Mouse (Mus musculus): ENCODE data around the gene Iapp.
"Not testable (repeated sequence)": the region's sequence is repeated elsewhere in the genome, so short reads cannot be mapped to it uniquely, and the experiment has no call there.

Gene Iapp

GRCm38 (mm10) chr6:142298098-142298497 lies at the start of gene Iapp:
Iapp (plus strand) TSS chr6:142298423.
- DNase-seq (ENCODE audit: low read depth, low spot score), result no peak

GRCm38 (mm10) chr6:142250738-142251307 lies 47.4 kb upstream of the Iapp start:
- DNase-seq (ENCODE audit: low read depth, low spot score), result not testable (repeated sequence)

GRCm38 (mm10) chr6:142275721-142276442 lies 22.3 kb upstream of the Iapp start:
- DNase-seq (ENCODE audit: low read depth, low spot score), result peak; percentile 58

- DNase-seq (ENCODE audit: low read depth, low spot score), result peak; percentile 37
Observed at GRCm38 (mm10) chr6:142289413-142290118, 8.7 kb upstream of the Iapp start.

GRCm38 (mm10) chr6:142305076-142305475 lies 6.9 kb downstream of the Iapp start:
- no peak for DNase-seq (ENCODE audit: low read depth, low spot score)

- DNase-seq (ENCODE audit: low read depth, low spot score), result no peak
Observed at GRCm38 (mm10) chr6:142314285-142314684, 16.1 kb downstream of the Iapp start.

- DNase-seq (ENCODE audit: low read depth, low spot score), result no peak
Observed at GRCm38 (mm10) chr6:142317106-142317505, 18.9 kb downstream of the Iapp start.

GRCm38 (mm10) chr6:142322881-142323280 lies 24.7 kb downstream of the Iapp start, which contains the start of gene Slco1a5:
Slco1a5 (minus strand) TSS chr6:142322981.
- DNase-seq (ENCODE audit: low read depth, low spot score), result no peak

GRCm38 (mm10) chr6:142326598-142326997 lies 28.4 kb downstream of the Iapp start:
- no peak for DNase-seq (ENCODE audit: low read depth, low spot score)

- no peak for DNase-seq (ENCODE audit: low read depth, low spot score)
Observed at GRCm38 (mm10) chr6:142329201-142329600, 31.0 kb downstream of the Iapp start.

GRCm38 (mm10) chr6:142338961-142339360 lies 40.7 kb downstream of the Iapp start:
- peak; percentile 16 for DNase-seq (ENCODE audit: low read depth, low spot score)

GRCm38 (mm10) chr6:142339576-142339975 lies 41.4 kb downstream of the Iapp start:
- DNase-seq (ENCODE audit: low read depth, low spot score), result peak; percentile 78

GRCm38 (mm10) chr6:142343561-142343960 lies 45.3 kb downstream of the Iapp start:
- peak; percentile 88 for DNase-seq (ENCODE audit: low read depth, low spot score)

GRCm38 (mm10) chr6:142345440-142346038 lies 47.3 kb downstream of the Iapp start, which contains the start of gene Pyroxd1:
Pyroxd1 (plus strand) TSS chr6:142345654.
- DNase-seq (ENCODE audit: low read depth, low spot score), result peak; percentile 95

GRCm38 (mm10) chr6:142346181-142347110 lies 48.2 kb downstream of the Iapp start:
- DNase-seq (ENCODE audit: low read depth, low spot score), result peak; percentile 54

GRCm38 (mm10) chr6:142347431-142348385 lies 49.5 kb downstream of the Iapp start:
- no peak for DNase-seq (ENCODE audit: low read depth, low spot score)

GRCm38 (mm10) chr6:142352099-142352498 lies 53.9 kb downstream of the Iapp start:
- not testable (repeated sequence) for DNase-seq (ENCODE audit: low read depth, low spot score)
